Mouse (Mus musculus) heart, embryonic 11.5 days (tissue): ENCODE measurements around the gene Tial1. TPM values are rescaled to one million over a fixed set of nuclear protein-coding genes. Genes with fewer than 3 reads are reported as not detected.

ENCODE experiments used
- ATAC-seq: fragments of 200-750 bp; cut with Nextera tagmentation; replicated peaks from 2 replicates; pipeline ENCODE4 v1.8.0; 2017; ENCODE audit warnings: moderate library complexity; ENCODE audit not compliant: insufficient number of reproducible peaks, low FRiP score, low TSS enrichment
- H3K27ac ChIP-seq: fragments of 300-500 bp; sonication (generic); 2 replicates; pipeline ENCODE4 v1.5.1; 2014; ENCODE audit warnings: mild to moderate bottlenecking, low read depth, low read length
- H3K27me3 ChIP-seq: fragments of 300-500 bp; sonication (generic); 2 replicates; pipeline ENCODE4 v1.6.1; 2014; ENCODE audit warnings: mild to moderate bottlenecking, low read length, mixed read lengths; ENCODE audit not compliant: control insufficient read depth, insufficient read depth
- H3K36me3 ChIP-seq: fragments of 300-500 bp; sonication (generic); 2 replicates; pipeline ENCODE4 v1.6.1; 2014; ENCODE audit warnings: mild to moderate bottlenecking, low read length, moderate library complexity, mixed read lengths; ENCODE audit not compliant: control insufficient read depth, insufficient read depth
- H3K4me1 ChIP-seq: fragments of 300-500 bp; sonication (generic); 2 replicates; pipeline ENCODE4 v1.6.1; 2014; ENCODE audit warnings: low read length; ENCODE audit not compliant: control insufficient read depth, insufficient read depth
- H3K4me2 ChIP-seq: fragments of 300-500 bp; sonication (generic); 2 replicates; pipeline ENCODE4 v1.6.1; 2014; ENCODE audit warnings: mild to moderate bottlenecking, moderate library complexity
- H3K4me3 ChIP-seq: fragments of 300-500 bp; sonication (generic); 2 replicates; pipeline ENCODE4 v1.5.1; 2014; ENCODE audit warnings: low read depth, low read length
- H3K9ac ChIP-seq: fragments of 300-500 bp; sonication (generic); 2 replicates; pipeline ENCODE4 v1.6.1; 2014; ENCODE audit warnings: mild to moderate bottlenecking, low read depth, low read length, moderate library complexity
- H3K9me3 ChIP-seq: fragments of 300-500 bp; sonication (generic); replicated peaks from 2 replicates; pipeline ENCODE4 v1.6.1; 2016; ENCODE audit warnings: low read length; ENCODE audit not compliant: control insufficient read depth
- WGBS: fragments of 180-500 bp; shearing (Covaris S2); extraction: QIAGEN DNeasy Blood & Tissue Kit; methylation state at CpG from one replicate; pipeline ENCODE4 v1.1.7; 2014; ENCODE audit not compliant: insufficient replicate concordance; 5-methylcytosine and 5-hydroxymethylcytosine counted together
- polyA plus RNA-seq: library from polyadenylated mRNA; unstranded; fragments of >200 nt; fragmentation: Nextera tagmentation; extraction: Ambion mirVana; gene quantifications from 2 replicates; pipeline ENCODE4 v1.2.1, GENCODE M21; 2014

Gene Tial1
- polyA plus RNA-seq, 1 experiment from 2014 or later = 26.6 TPM

DNA sequence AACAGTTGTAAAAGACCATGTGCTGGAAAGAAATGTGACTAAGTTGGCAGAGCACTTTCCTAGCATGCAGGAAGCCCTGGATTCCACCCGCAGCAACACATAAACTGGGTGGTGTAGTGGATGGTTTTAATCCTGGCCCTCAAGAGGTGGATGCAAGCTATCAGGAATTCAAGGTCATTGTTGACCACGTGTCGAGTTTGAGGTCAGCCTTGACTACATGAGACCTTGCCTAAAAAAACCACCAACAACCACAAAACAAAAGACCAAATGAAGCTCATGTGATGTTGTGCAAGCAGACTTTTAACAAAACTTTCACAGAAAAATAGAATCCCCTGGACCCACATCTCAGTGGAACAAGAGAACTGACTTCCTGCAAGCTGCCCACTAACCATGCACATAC is 39.0 kb downstream of the Tial1 start:
- no peak overlapping the region for H3K4me3 ChIP-seq
- no peaks in the 10 kb centered on the region for H3K36me3 ChIP-seq
- H3K27ac ChIP-seq = no peak overlapping the region
- peaks cover 5% of the 10 kb centered on the region; the same call in 1 of the 2 replicates for H3K4me1 ChIP-seq
- no peaks in the 10 kb centered on the region for H3K9me3 ChIP-seq
- no peak overlapping the region for H3K9ac ChIP-seq
- H3K27me3 ChIP-seq = peaks cover 31% of the 10 kb centered on the region
- ATAC-seq = no peak
- 64% methylated on average over 3 of the region's 3 CpGs for whole genome bisulfite sequencing
- H3K4me2 ChIP-seq = no peak overlapping the region

DNA sequence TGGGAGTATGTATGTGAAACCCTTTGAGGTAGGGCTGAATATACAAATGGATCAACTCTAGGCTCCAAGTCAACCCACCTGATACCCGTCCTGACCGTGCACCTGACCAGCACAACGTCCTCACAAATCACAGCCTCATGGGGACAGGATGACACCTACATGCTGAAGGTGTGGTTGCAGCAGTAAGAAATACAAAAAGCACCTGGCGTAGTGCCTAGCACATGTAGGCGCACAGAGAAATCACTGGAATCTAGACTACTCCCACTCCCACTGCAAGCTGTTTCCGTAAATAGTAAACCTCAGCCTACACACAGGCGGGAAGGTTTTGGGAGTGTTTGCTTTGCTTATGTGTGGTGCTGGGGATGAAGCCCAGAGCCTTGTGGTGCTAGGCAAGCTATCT is 39.8 kb downstream of the Tial1 start:
- Histone ChIP-seq H3K9me3 (no peaks in the 10 kb centered on the region), H3K4me2 (no peak overlapping the region), H3K9ac (no peak overlapping the region), H3K4me1 (peaks cover 9% of the 10 kb centered on the region; the same call in 1 of the 2 replicates), H3K4me3 (no peak overlapping the region), H3K36me3 (no peaks in the 10 kb centered on the region), H3K27me3 (peaks cover 35% of the 10 kb centered on the region), H3K27ac (no peak overlapping the region)
- ATAC-seq = no peak
- 76% methylated on average over 7 of the region's 7 CpGs for WGBS

DNA sequence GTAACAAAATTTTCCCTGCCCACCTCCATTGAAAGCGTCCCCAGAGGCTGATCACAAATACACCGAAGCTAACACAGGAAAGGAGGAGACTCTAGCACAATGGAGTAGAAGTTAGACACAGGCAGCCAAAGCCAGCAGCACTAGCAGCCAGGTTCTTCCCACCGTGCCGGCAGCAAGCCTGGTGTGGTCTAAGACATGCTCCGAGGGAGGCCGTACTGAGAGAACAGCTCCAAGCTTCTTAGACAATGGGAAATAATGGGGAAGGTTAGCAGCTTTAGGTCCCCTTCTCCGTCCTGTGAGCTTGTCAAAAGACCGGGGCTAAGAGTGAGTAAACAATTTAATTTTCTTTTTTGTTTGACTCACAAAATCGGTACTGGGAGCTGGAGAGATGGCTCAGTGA is 41.8 kb downstream of the Tial1 start:
- Histone ChIP-seq H3K4me1 (peaks cover 16% of the 10 kb centered on the region), H3K27me3 (peaks cover 40% of the 10 kb centered on the region), H3K27ac (no peak overlapping the region), H3K9ac (no peak overlapping the region), H3K36me3 (no peaks in the 10 kb centered on the region), H3K4me3 (no peak overlapping the region), H3K4me2 (no peak overlapping the region; the same call in 1 of the 2 replicates), H3K9me3 (no peaks in the 10 kb centered on the region)
- WGBS = 17% methylated on average over 9 of the region's 9 CpGs
- no peak for ATAC-seq

DNA sequence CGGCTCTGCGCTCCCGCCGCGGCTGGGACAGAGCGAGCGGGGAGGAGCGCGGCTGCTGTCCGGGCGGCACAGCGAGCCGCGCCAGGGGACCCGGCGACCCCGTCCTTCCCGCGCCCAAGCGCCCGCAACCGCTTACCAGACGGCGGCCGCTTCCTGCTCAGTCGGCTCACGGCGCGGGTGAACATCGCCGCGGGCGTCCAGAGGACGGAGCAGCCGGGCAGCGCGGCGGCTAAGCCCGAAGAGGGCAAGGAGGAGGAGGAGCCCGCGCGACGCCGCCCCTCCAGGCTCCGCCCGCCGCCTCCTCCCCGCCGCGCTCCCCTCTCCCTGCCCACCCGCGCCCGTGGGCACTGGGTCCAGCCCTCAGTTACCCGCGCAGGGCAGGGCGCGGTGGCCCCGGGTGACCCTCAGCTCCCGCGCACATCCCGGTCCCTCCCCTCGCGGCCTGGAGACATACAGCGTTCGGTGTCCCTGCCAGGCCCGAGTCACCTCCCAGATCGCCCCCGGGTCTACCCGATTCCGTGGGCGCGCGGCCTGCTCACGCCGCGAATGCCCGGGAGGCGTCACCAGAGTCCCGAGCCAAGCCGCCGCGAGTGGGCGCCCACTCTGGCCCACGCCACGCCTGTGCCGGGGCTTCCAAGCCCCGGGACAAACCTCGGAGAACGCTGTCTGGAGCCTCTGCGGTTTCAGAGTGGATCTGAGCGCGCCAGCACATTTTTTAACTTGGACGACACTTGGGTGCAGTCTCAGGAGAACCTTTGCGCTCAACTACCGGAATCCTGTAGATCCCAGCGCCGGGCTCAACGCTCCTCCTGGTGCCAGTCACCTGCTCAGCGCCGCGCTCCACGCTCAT is 43.4 kb downstream of the Tial1 start, which contains the start of gene Rgs10:
TSS of gene Rgs10 (minus strand) at position 829 of the 850 bp plus-strand sequence.
- H3K36me3 ChIP-seq = no peaks in the 10 kb centered on the region
- H3K4me1 ChIP-seq = peaks cover 28% of the 10 kb centered on the region
- H3K9ac ChIP-seq = peak within 1 kb of the TSS; percentile 78
- peak within 1 kb of the TSS; percentile 100 for H3K4me2 ChIP-seq
- H3K27me3 ChIP-seq = peaks cover 40% of the 10 kb centered on the region
- peak within 1 kb of the TSS; percentile 80 for H3K4me3 ChIP-seq
- no peaks in the 10 kb centered on the region for H3K9me3 ChIP-seq
- H3K27ac ChIP-seq = no peak within 1 kb of the TSS
- under 1% methylated on average over 86 of the region's 102 CpGs for WGBS
- peak; percentile 80 for ATAC-seq

DNA sequence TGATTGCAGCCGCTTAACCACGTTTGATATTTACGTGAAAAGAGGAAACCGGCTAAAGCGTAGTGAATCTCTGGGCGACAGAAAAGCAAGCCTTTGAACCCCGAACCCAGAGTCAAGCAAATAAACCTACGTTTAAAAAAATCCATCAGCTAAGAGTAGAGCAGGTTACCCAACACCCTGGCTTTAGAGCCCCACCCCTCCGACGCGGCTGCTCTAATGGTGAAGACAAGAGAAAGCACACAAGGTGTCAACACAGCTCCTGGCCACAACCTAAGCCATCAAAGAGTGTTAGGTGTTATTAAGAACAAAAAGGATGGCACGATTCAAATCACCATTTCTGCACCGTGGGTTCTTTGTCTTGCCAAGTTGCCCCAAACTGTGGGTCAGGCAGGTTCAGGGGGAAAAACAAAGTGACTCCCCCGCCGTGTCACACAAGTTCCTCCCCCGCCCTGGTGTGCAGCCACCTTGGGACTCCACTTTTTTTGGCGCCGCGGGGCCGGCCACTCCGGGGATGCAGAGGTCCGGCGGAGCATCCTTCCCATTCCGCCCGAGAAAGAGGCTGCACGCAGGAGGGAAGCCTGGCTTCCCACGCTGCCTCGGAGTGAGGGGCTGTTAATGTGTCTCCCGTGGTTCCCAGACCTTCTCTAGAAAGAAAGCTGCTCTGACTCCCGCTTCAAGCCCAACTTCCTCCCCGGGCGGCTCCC is 44.1 kb downstream of the Tial1 start:
- WGBS = 3% methylated on average over 32 of the region's 32 CpGs
- H3K9me3 ChIP-seq = no peaks in the 10 kb centered on the region
- no peaks in the 10 kb centered on the region for H3K36me3 ChIP-seq
- no peak overlapping the region for H3K27ac ChIP-seq
- peak overlapping the region; percentile 100 for H3K4me2 ChIP-seq
- peaks cover 40% of the 10 kb centered on the region for H3K27me3 ChIP-seq
- H3K4me1 ChIP-seq = peaks cover 29% of the 10 kb centered on the region
- no peak for ATAC-seq
- peak overlapping the region; percentile 80 for H3K4me3 ChIP-seq
- H3K9ac ChIP-seq = peak overlapping the region; percentile 78

DNA sequence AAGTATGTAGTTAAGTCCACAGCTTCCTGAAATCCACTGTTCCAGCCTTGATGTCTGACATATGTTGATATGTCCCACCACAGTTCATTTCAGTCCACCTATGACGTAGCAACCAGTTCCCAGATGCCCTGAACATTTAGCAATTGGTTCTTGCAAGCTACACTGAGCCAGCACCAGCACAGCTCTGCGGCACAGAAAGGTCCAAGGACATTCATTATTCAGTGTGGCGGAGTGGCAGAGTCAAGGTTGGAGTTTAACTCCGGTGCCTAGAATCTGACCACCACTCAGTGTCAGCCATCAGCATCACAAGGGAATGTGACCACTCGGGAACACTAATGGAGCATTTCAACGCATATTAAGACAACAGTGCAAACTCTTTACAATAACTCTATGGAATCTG is 44.9 kb downstream of the Tial1 start:
- H3K27ac ChIP-seq = no peak overlapping the region
- H3K9me3 ChIP-seq = no peaks in the 10 kb centered on the region
- WGBS = 65% methylated on average over 6 of the region's 6 CpGs
- peaks cover 40% of the 10 kb centered on the region for H3K27me3 ChIP-seq
- no peaks in the 10 kb centered on the region for H3K36me3 ChIP-seq
- H3K4me3 ChIP-seq = 0 out of 2 replicates have a peak overlapping the region, but pooled peaks have one; percentile 80
- ATAC-seq = no peak
- H3K9ac ChIP-seq = no peak overlapping the region
- peak overlapping the region; percentile 100 for H3K4me2 ChIP-seq
- peaks cover 34% of the 10 kb centered on the region for H3K4me1 ChIP-seq

DNA sequence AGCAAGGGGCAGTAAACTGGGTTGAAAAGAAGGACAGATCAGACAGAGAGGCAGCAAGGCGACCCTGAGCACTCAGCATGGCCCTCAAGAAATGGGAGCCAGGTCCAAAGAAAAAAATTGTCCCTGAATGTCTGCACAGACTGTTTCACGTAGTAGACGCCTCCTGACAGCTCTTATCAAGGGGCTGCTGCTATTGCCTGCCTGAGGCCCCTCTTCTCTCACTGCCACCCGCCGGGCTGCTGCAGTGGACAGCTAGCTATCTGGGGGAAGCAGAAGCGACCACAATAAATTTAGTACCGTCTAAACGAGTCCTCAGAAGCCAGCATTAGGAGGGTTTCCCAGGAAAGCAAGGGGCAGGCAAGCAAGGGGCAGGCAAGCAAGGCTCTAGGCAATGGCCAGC is 47.1 kb downstream of the Tial1 start:
- peak overlapping the region; percentile 82 for H3K27ac ChIP-seq
- H3K4me1 ChIP-seq = peaks cover 34% of the 10 kb centered on the region
- H3K9ac ChIP-seq = peak overlapping the region; percentile 59
- no peak for ATAC-seq
- 3% methylated on average over 8 of the region's 8 CpGs for WGBS
- H3K36me3 ChIP-seq = no peaks in the 10 kb centered on the region
- H3K4me2 ChIP-seq = peak overlapping the region; percentile 55
- no peaks in the 10 kb centered on the region for H3K9me3 ChIP-seq
- H3K27me3 ChIP-seq = peaks cover 23% of the 10 kb centered on the region
- H3K4me3 ChIP-seq = peak overlapping the region; percentile 26

DNA sequence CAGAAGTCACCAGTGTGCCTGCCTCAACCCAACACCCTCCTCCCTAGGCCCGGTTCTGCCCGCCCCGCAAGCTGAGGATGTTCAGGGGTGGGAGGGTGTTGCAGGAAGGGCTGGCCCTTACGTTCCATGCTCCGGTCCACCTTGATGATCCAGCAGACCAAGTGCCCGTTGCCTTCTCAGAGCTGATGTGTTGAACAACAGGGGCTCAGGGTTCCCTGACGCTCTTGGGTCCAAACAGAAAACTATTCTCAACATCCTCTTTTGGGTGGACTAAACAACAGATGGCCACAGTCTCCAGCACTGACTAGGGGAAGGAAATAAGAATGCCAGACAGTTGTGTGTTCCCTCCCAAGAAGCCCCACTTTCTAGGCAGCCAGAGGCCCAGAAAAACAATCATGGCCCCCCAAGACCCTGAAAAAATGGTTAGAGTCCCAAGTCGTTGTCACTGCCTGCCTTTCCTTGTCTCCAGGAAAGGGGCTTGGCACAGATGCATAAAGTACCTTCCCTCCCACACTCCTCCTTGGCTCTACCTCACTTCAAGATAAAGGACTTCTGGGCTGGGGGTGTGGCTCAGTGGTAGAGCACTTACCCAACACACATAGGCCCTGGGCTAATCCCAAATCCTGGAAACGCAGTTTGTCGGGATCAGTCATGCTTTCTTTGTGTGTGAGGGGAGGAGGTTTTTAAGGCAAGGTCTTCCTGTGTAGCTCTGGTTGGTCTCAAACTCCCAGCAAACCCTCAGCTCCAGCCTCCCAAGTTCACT is 49.3 kb downstream of the Tial1 start:
- Histone ChIP-seq H3K4me2 (no peak overlapping the region), H3K9me3 (no peaks in the 10 kb centered on the region), H3K4me3 (no peak overlapping the region), H3K9ac (no peak overlapping the region), H3K27me3 (peaks cover 11% of the 10 kb centered on the region), H3K36me3 (no peaks in the 10 kb centered on the region), H3K4me1 (peaks cover 28% of the 10 kb centered on the region), H3K27ac (no peak overlapping the region)
- WGBS = 60% methylated on average over 10 of the region's 10 CpGs
- ATAC-seq = no peak
